Mouse (Mus musculus): ENCODE data around the gene Gm29427. TPM values are rescaled to one million over a fixed set of nuclear protein-coding genes. Genes with fewer than 3 reads are reported as not detected.

Gm29427 gene
- total and polyA plus RNA-seq, 3 experiments = not detected

DNA sequence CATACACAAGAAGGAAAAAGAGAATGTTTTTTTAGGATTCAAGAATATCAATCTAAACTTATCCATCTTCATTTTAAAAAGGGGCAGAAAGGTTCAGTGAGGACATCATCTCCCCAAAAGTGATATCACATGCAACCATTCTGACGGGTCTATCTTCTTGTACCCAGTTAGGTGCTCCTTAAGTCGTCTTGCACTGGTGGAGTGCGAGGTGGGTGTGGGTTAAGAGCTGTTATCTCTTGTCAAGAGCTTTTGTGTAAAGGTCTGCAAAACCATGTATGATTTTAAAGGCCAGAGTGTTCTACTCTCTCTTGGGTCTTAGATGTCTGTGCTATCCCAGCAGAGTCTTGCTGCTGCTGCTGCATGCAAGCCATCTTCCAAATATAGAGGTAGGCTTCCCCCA lies 31.2 kb upstream of the Gm29427 start:
- in situ Hi-C loops (cut with MboI; ENCODE audit: low pct_ligation_motif_present, low pct_unique_long_range_greater_than_20kb, low sequenced_read_pairs) (no loop called here), dilution Hi-C loops (cut with MboI; ENCODE audit: extremely low pct_ligation_motif_present, extremely low pct_unique_long_range_greater_than_20kb, low sequenced_read_pairs) (no loop called here)
- no peak for DNase-seq (ENCODE audit: extremely low read depth)
- Histone ChIP-seq H3K4me2 (ENCODE audit: insufficient read depth, low read depth, poor library complexity, severe bottlenecking) (no peak overlapping the region), H3K79me2 (replicated peaks; ENCODE audit: control insufficient read depth, extremely low read depth, insufficient read depth, poor library complexity, severe bottlenecking) (no peaks in the 10 kb centered on the region), H3K9ac (ENCODE audit: insufficient read depth, low read depth) (no peak overlapping the region), H3K36me3 (replicated peaks in 1 of 2; ENCODE audit: control insufficient read depth in 1 of 2, insufficient read depth in 1 of 2, low read length in 1 of 2) (no peaks in the 10 kb centered on the region), H3K4me1 (ENCODE audit: control insufficient read depth in 1 of 2, insufficient read depth in 2 of 2) (peaks cover 0 to under 1% of the 10 kb centered on the region in 2 experiments; a peak in 2 of 4 replicates), H3K27ac (ENCODE audit: insufficient read depth, low read depth) (no peak overlapping the region), H3K4me3 (replicated peaks in 1 of 3; ENCODE audit: low read depth in 2 of 3, low read length in 2 of 3, poor library complexity in 1 of 3) (no peak overlapping the region), H3K9me3 (replicated peaks; ENCODE audit: low read length) (no peaks in the 10 kb centered on the region), H3K27me3 (replicated peaks) (no peaks in the 10 kb centered on the region)
- no peak for TF ChIP-seq MAX (IDR thresholded peaks at IDR 0.05; ENCODE audit: low read length)
- no peak for TF ChIP-seq CTCF (conservative IDR thresholded peaks at IDR 0.05 in 1 of 2, IDR thresholded peaks at IDR 0.05 in 1 of 2; ENCODE audit: low read depth in 2 of 2, low read length in 2 of 2)
- no peak for TF ChIP-seq MAFK (IDR thresholded peaks at IDR 0.05; ENCODE audit: insufficient replicate concordance, low read length)
- no peak for TF ChIP-seq UBTF (IDR thresholded peaks at IDR 0.05; ENCODE audit: low read depth, low read length)
- no peak for TF ChIP-seq CHD1 (IDR thresholded peaks at IDR 0.05; ENCODE audit: low read depth, low read length)
- no peak for TF ChIP-seq ETS1 (conservative IDR thresholded peaks at IDR 0.05; ENCODE audit: low read depth, low read length)
- TF ChIP-seq MYC (IDR thresholded peaks at IDR 0.05; ENCODE audit: low read depth, low read length) = no peak

DNA sequence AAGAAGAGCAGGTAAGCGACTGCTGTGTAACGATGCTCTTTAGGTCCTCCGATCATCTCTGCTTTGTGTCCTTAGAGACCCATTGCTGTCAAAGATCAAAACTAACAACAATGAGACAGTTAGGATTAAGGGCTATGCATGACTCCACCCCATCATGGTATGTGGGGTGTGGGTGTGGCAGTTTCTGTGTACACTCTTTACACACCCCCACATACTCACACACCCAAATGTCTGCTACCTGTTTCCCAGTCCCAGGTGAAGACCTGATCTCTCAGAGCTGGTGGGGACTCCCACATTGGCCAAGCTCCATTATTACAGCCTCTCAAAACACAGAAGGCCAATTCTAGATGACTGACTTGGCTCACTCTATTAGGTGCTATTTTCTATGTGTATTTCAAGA lies 30.0 kb upstream of the Gm29427 start:
- Histone ChIP-seq H3K79me2 (replicated peaks; ENCODE audit: control insufficient read depth, extremely low read depth, insufficient read depth, poor library complexity, severe bottlenecking) (no peaks in the 10 kb centered on the region), H3K9me3 (replicated peaks; ENCODE audit: low read length) (no peaks in the 10 kb centered on the region), H3K27ac (ENCODE audit: insufficient read depth, low read depth) (no peak overlapping the region), H3K4me2 (ENCODE audit: insufficient read depth, low read depth, poor library complexity, severe bottlenecking) (no peak overlapping the region), H3K4me3 (replicated peaks in 1 of 3; ENCODE audit: low read depth in 2 of 3, low read length in 2 of 3, poor library complexity in 1 of 3) (no peak overlapping the region), H3K36me3 (replicated peaks in 1 of 2; ENCODE audit: control insufficient read depth in 1 of 2, insufficient read depth in 1 of 2, low read length in 1 of 2) (no peaks in the 10 kb centered on the region), H3K27me3 (replicated peaks) (no peaks in the 10 kb centered on the region), H3K9ac (ENCODE audit: insufficient read depth, low read depth) (no peak overlapping the region), H3K4me1 (ENCODE audit: control insufficient read depth in 1 of 2, insufficient read depth in 2 of 2) (peaks cover 3 to 13% of the 10 kb centered on the region in 2 experiments; a peak in 3 of 4 replicates)
- in situ Hi-C loops (cut with MboI; ENCODE audit: low pct_ligation_motif_present, low pct_unique_long_range_greater_than_20kb, low sequenced_read_pairs) (no loop called here), dilution Hi-C loops (cut with MboI; ENCODE audit: extremely low pct_ligation_motif_present, extremely low pct_unique_long_range_greater_than_20kb, low sequenced_read_pairs) (no loop called here)
- no peak for DNase-seq (ENCODE audit: extremely low read depth)
- no peak for TF ChIP-seq CHD2 (IDR thresholded peaks at IDR 0.05; ENCODE audit: low read length)
- TF ChIP-seq ELF1 (IDR thresholded peaks at IDR 0.05; ENCODE audit: low read depth, low read length) = no peak
- TF ChIP-seq MAFK (IDR thresholded peaks at IDR 0.05; ENCODE audit: insufficient replicate concordance, low read length) = no peak
- no peak for TF ChIP-seq USF1 (IDR thresholded peaks at IDR 0.05; ENCODE audit: low read depth, low read length)
- TF ChIP-seq CHD1 (IDR thresholded peaks at IDR 0.05; ENCODE audit: low read depth, low read length) = no peak
- TF ChIP-seq ZNF384 (IDR thresholded peaks at IDR 0.05; ENCODE audit: low read depth, low read length) = no peak
- TF ChIP-seq POLR2A (IDR thresholded peaks at IDR 0.05; ENCODE audit: low read depth, low read length) = no peak
- TF ChIP-seq MAZ (IDR thresholded peaks at IDR 0.05; ENCODE audit: low read depth, low read length) = no peak
- TF ChIP-seq KAT2A (IDR thresholded peaks at IDR 0.05; ENCODE audit: insufficient replicate concordance, low read length) = no peak
- TF ChIP-seq EP300 (IDR thresholded peaks at IDR 0.05; ENCODE audit: low read length) = no peak

DNA sequence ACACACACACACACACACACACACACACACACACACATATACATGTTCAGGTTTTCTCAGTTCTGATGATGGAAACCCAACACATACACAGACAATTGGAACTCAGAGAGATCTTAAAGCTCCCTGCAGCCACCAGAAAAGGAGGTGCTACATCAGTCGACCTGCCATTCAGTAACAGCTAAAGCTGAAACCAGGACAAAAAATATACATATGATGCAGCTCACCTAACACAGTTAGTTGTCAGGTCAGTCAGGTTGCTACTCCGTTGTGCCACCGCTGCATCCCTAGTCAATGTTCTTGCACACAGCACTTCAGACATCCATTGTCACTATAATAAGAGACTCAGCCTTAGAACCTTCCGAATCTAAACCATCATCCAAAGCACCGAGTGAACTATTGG lies 29.4 kb upstream of the Gm29427 start:
- H3K4me2 ChIP-seq (ENCODE audit: insufficient read depth, low read depth, poor library complexity, severe bottlenecking) = no peak overlapping the region
- TF ChIP-seq ZC3H11A (IDR thresholded peaks at IDR 0.05; ENCODE audit: low read depth, low read length) (no peak), NRF1 (IDR thresholded peaks at IDR 0.05; ENCODE audit: low read depth, low read length) (no peak), PAX5 (IDR thresholded peaks at IDR 0.05; ENCODE audit: low read length) (no peak)
- no peak overlapping the region for H3K27ac ChIP-seq (ENCODE audit: insufficient read depth, low read depth)
- peaks cover 5 to 19% of the 10 kb centered on the region in 2 experiments; a peak in 3 of 4 replicates for H3K4me1 ChIP-seq (ENCODE audit: control insufficient read depth in 1 of 2, insufficient read depth in 2 of 2)
- in situ Hi-C loops (cut with MboI; ENCODE audit: low pct_ligation_motif_present, low pct_unique_long_range_greater_than_20kb, low sequenced_read_pairs) (no loop called here), dilution Hi-C loops (cut with MboI; ENCODE audit: extremely low pct_ligation_motif_present, extremely low pct_unique_long_range_greater_than_20kb, low sequenced_read_pairs) (no loop called here)
- no peaks in the 10 kb centered on the region for H3K79me2 ChIP-seq (replicated peaks; ENCODE audit: control insufficient read depth, extremely low read depth, insufficient read depth, poor library complexity, severe bottlenecking)
- H3K9me3 ChIP-seq (replicated peaks; ENCODE audit: low read length) = no peaks in the 10 kb centered on the region
- H3K9ac ChIP-seq (ENCODE audit: insufficient read depth, low read depth) = no peak overlapping the region
- H3K4me3 ChIP-seq (replicated peaks in 1 of 3; ENCODE audit: low read depth in 2 of 3, low read length in 2 of 3, poor library complexity in 1 of 3) = no peak overlapping the region
- H3K27me3 ChIP-seq (replicated peaks) = no peaks in the 10 kb centered on the region
- H3K36me3 ChIP-seq (replicated peaks in 1 of 2; ENCODE audit: control insufficient read depth in 1 of 2, insufficient read depth in 1 of 2, low read length in 1 of 2) = no peaks in the 10 kb centered on the region
- DNase-seq (ENCODE audit: extremely low read depth) = no peak
